Mouse (Mus musculus) heart, postnatal 36 days (tissue): ENCODE data around the gene Eri2. TPM values are rescaled to one million over a fixed set of nuclear protein-coding genes. Genes with fewer than 3 reads are reported as not detected.
A peak's percentile ranks its signal among the peaks of the same experiment; 100 is the strongest.
"Not testable (repeated sequence)": the region's sequence is repeated elsewhere in the genome, so short reads cannot be mapped to it uniquely, and the experiment has no call there.

Source experiments
- DNase-seq, 2 experiments: peaks; one replicate each; pipeline ENCODE4 v3.0.0; 2021 to 2022
- intact Hi-C: fragments of 180-260 bp; cut with DNase I; formaldehyde crosslinking; loops from one replicate; pipeline ENCODE4 v1.15.1; 2025
- total RNA-seq, 2 experiments: library from RNA; stranded (reverse); gene quantifications; 2 replicates each; pipeline ENCODE4 v1.2.3; 2021

The Eri2 gene
- total RNA-seq, 2 experiments from 2014 or later, result 1.9 to 2.3 TPM

GRCm38 (mm10) chr7:119745869-119746268 lies 48.0 kb downstream of the Eri2 start:
- intact Hi-C loops, result no loop called here
- no peak for DNase-seq

- intact Hi-C loops, result no loop called here
- DNase-seq, result no peak
Observed at GRCm38 (mm10) chr7:119744321-119744720, 49.5 kb downstream of the Eri2 start.

GRCm38 (mm10) chr7:119739798-119740468 lies 53.9 kb downstream of the Eri2 start:
- intact Hi-C loops, result not testable (repeated sequence)
- DNase-seq, result peak in 1 of 2 experiments; percentile 10

GRCm38 (mm10) chr7:119738877-119739276 lies 55.0 kb downstream of the Eri2 start:
- intact Hi-C loops, result no loop called here
- no peak for DNase-seq

GRCm38 (mm10) chr7:119731262-119731661 lies 62.6 kb downstream of the Eri2 start:
- DNase-seq, result not testable (repeated sequence)

GRCm38 (mm10) chr7:119727621-119728020 lies 66.2 kb downstream of the Eri2 start:
- intact Hi-C loops, result no loop called here
- DNase-seq, result no peak

More at GRCm38 (mm10) chr7:119731262-119731661, 62.6 kb downstream of the Eri2 start:
- intact Hi-C loops, result not testable (repeated sequence)

GRCm38 (mm10) chr7:119720947-119721310 lies 72.9 kb downstream of the Eri2 start:
- intact Hi-C loops, result loop anchor here (2.0 to 5.0 kb wide), 2 partner anchors 74 to 171 kb away; partner anchors contain the start of genes Eri2 and Rexo5
- DNase-seq, result no peak

GRCm38 (mm10) chr7:119720253-119720946 lies 73.5 kb downstream of the Eri2 start, which contains the start of gene Thumpd1:
Gene Thumpd1, minus strand, starts transcription at chr7:119720798.
- intact Hi-C loops, result loop anchor here (2.0 to 5.0 kb wide), 2 partner anchors 74 to 172 kb away; partner anchors contain the start of genes Eri2 and Rexo5
- peak; percentile 93 to 96 for DNase-seq

Other genes starting within 250 kb of the Eri2 start
- not detected for gene Acsm2, start 239.7 kb downstream of the Eri2 start, total RNA-seq
- gene Acsm1, start 187.0 kb downstream of the Eri2 start, total RNA-seq, result not detected
- gene Acsm4, start 104.0 kb downstream of the Eri2 start, total RNA-seq, result not detected
- gene Thumpd1, start 73.3 kb downstream of the Eri2 start, total RNA-seq, result 10 to 100 TPM; 14.8 to 17.6 TPM
- gene Acsm3, start 33.1 kb downstream of the Eri2 start, total RNA-seq, result under 1 TPM; 0.38 to 0.83 TPM
- gene Rexo5, start 52 bp downstream of the Eri2 start, total RNA-seq, result 1 to 10 TPM; 1.6 to 1.7 TPM
- gene Lyrm1, start 101.8 kb upstream of the Eri2 start, total RNA-seq, result 1 to 10 TPM; 7.9 to 9.0 TPM
- gene Dcun1d3, start 102.2 kb upstream of the Eri2 start, total RNA-seq, result 10 to 100 TPM in 1 of 2 experiments, 1 to 10 TPM in 1; 9.2 to 14.5 TPM